Mouse (Mus musculus) hindbrain, postnatal 0 days (tissue): ENCODE measurements around the gene Zfp511. TPM values are rescaled to one million over a fixed set of nuclear protein-coding genes. Genes with fewer than 3 reads are reported as not detected.
A peak's percentile ranks its signal among the peaks of the same experiment; 100 is the strongest.

ENCODE experiments used
- ATAC-seq: fragments of 200-750 bp; cut with Nextera tagmentation; 2 replicates; pipeline ENCODE4 v1.8.0; 2017; ENCODE audit warnings: mild to moderate bottlenecking, moderate TSS enrichment, moderate library complexity
- DNase-seq: peaks from one replicate; pipeline ENCODE4 v3.0.0-alpha.2; 2015; ENCODE audit warnings: low spot score
- H3K27ac ChIP-seq: fragments of 300-500 bp; sonication (generic); 2 replicates; pipeline ENCODE4 v1.5.1; 2014; ENCODE audit warnings: mild to moderate bottlenecking
- H3K27me3 ChIP-seq: fragments of 300-500 bp; sonication (generic); 2 replicates; pipeline ENCODE4 v1.6.1; 2014; ENCODE audit warnings: low read length, mixed read lengths; ENCODE audit not compliant: insufficient read depth
- H3K36me3 ChIP-seq: fragments of 300-500 bp; sonication (generic); 2 replicates; pipeline ENCODE4 v1.6.1; 2014; ENCODE audit warnings: low read length, mixed read lengths; ENCODE audit not compliant: insufficient read depth
- H3K4me1 ChIP-seq: fragments of 300-500 bp; sonication (generic); 2 replicates; pipeline ENCODE4 v1.6.1; 2014; ENCODE audit warnings: antibody characterized with exemption, low read length, mixed read lengths; ENCODE audit not compliant: insufficient read depth
- H3K4me2 ChIP-seq: fragments of 300-500 bp; sonication (generic); 2 replicates; pipeline ENCODE4 v1.6.1; 2014; ENCODE audit warnings: low read depth, mild to moderate bottlenecking, low read length, moderate library complexity, mixed read lengths
- H3K4me3 ChIP-seq: fragments of 300-500 bp; sonication (generic); 2 replicates; pipeline ENCODE4 v1.5.1; 2014; ENCODE audit warnings: low read length
- H3K9ac ChIP-seq: fragments of 300-500 bp; sonication (generic); replicated peaks from 2 replicates; pipeline ENCODE4 v1.6.1; 2014; ENCODE audit warnings: mild to moderate bottlenecking, low read length, moderate library complexity, mixed read lengths
- H3K9me3 ChIP-seq: fragments of 300-500 bp; sonication (generic); 2 replicates; pipeline ENCODE4 v1.6.1; 2016; ENCODE audit warnings: low read length, mixed read lengths
- CTCF ChIP-seq: IDR thresholded peaks from 2 replicates; pipeline ENCODE4 v1.5.1; 2016; ENCODE audit warnings: antibody characterized with exemption, control low read depth, low read depth
- WGBS: fragments of 180-500 bp; shearing (Covaris S2); extraction: QIAGEN DNeasy Blood & Tissue Kit; methylation state at CpG from one replicate; pipeline ENCODE4 v1.1.7; 2014; 5-methylcytosine and 5-hydroxymethylcytosine counted together
- polyA plus RNA-seq: library from polyadenylated mRNA; unstranded; fragments of >200 nt; fragmentation: Nextera tagmentation; extraction: Ambion mirVana; gene quantifications from 2 replicates; pipeline ENCODE4 v1.2.1, GENCODE M21; 2015
- total RNA-seq: library from RNA; depleted of rRNA; stranded (reverse); fragments of >200 nt; gene quantifications from 2 replicates; pipeline ENCODE4 v1.2.3, GENCODE M21; 2014

Gene Zfp511
- total and polyA plus RNA-seq, 2 experiments from 2014 or later: 23.3 to 63.9 TPM

DNA sequence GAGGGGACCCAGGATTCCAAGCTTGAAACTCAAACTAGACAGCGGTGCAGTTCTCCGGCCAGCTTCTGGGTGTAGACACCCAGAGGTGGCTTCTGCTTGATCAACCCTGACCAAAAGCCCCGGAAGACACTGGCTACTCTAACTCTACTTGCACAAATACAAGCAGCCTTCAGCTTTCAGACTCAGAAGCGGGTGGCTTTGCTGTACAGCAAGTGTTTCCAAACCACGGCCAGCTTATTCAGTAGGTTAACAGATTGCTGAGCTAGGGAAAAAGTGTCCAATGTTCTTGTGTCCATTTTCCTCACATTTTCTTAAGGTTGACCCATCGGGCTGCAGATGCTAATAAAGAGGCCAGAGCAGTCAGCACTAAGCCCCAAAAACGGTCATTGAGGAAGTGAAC, 22.3 kb downstream of the Zfp511 start:
- WGBS: 8% methylated on average over 7 of the region's 7 CpGs

DNA sequence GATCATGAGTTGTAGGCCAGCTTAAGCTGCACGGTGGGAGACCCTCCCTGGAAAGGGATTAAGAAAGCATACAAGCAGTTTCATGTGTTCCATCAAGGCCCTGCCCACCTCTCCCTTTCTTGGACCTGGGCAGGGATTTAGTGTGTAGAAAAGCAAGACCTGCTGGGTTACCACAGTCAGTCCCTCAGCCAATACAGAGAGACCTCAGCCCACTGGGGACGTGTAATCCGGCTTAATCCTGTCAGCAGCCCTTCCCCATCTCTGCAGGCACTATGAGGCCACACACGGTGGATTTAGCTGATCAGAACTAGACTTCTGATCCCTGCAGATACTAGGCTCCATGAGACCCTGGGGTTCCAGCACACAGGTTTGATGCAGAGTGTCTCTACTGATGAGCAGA, 23.4 kb downstream of the Zfp511 start:
- ATAC-seq (no peak), DNase-seq (no peak)
- no peaks in the 10 kb centered on the region for H3K9me3 ChIP-seq
- H3K4me2 ChIP-seq: no peak overlapping the region
- no peak overlapping the region for H3K4me3 ChIP-seq
- H3K27me3 ChIP-seq: peaks cover 6% of the 10 kb centered on the region; the same call in 1 of the 2 replicates
- H3K4me1 ChIP-seq: 0 out of 2 replicates have a peak, but pooled peaks cover 6% of the 10 kb centered on the region
- no peak for TF ChIP-seq CTCF
- H3K36me3 ChIP-seq: no peaks in the 10 kb centered on the region
- no peak overlapping the region for H3K27ac ChIP-seq
- H3K9ac ChIP-seq: no peak overlapping the region
- WGBS: 38% methylated on average over 4 of the region's 4 CpGs

More for the DNA sequence above, 22.3 kb downstream of the Zfp511 start:
- Histone ChIP-seq H3K9me3 (no peaks in the 10 kb centered on the region), H3K27ac (peak overlapping the region; percentile 60; the same call in 1 of the 2 replicates), H3K27me3 (peaks cover 6% of the 10 kb centered on the region; the same call in 1 of the 2 replicates), H3K4me3 (peak overlapping the region; percentile 49), H3K36me3 (no peaks in the 10 kb centered on the region), H3K4me2 (peak overlapping the region; percentile 72), H3K4me1 (0 out of 2 replicates have a peak, but pooled peaks cover 6% of the 10 kb centered on the region), H3K9ac (peak overlapping the region; percentile 66)
- DNase-seq (peak; percentile 28), ATAC-seq (no peak)
- no peak for TF ChIP-seq CTCF

DNA sequence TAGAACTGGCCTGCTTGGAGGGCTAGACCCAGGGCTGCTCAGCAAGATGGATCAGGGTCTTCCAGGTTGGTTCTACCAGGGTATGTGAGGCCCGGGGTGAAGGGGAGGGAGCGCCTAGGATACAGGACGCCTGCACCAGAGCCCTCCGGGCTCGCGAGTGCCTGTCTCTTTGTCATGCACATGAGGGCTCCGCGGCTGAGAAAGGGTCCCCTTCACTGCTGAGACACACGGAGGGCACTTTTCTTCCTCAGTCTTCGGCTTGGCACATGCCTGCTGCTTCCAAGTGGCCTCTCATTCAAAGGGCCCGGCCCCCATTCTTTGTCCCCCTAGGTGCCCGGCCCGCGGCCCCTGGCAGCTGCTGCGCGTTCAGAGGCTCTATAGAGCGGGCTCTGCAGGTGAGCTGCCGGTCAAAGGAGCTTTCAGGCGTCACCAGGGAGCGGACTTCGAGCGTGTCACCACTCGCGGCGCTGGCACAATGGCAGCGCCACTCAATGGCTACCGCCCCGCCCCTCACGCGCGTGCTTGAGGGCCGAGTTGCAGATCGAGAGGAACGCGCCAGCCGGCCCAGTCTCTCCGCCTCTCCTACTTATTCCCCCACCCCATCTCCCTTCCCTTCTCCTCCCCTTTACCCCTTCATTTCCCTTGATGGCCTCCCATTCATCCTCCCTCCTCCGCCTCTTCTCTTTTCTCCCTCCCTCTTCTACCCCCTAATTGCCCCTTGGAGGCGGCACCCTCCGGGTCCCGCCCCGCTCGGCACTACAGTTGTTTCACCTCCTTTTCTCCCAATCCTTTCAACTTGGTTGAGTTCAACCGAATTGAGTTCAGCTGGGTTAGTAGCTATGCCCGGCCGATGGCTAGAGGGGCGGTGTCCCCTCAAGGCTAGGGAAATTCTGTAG, 25.0 kb downstream of the Zfp511 start:
- Histone ChIP-seq H3K4me1 (0 out of 2 replicates have a peak, but pooled peaks cover 6% of the 10 kb centered on the region), H3K4me2 (peak overlapping the region; percentile 78), H3K9me3 (no peaks in the 10 kb centered on the region), H3K9ac (peak overlapping the region; percentile 40; the same call in 1 of the 2 replicates), H3K4me3 (peak overlapping the region; percentile 37), H3K27ac (peak overlapping the region; percentile 56), H3K27me3 (peaks cover 5% of the 10 kb centered on the region; the same call in 1 of the 2 replicates), H3K36me3 (no peaks in the 10 kb centered on the region)
- ATAC-seq (peak; percentile 30), DNase-seq (peak; percentile 84)
- TF ChIP-seq CTCF: no peak
- WGBS: 2% methylated on average over 47 of the region's 47 CpGs

DNA sequence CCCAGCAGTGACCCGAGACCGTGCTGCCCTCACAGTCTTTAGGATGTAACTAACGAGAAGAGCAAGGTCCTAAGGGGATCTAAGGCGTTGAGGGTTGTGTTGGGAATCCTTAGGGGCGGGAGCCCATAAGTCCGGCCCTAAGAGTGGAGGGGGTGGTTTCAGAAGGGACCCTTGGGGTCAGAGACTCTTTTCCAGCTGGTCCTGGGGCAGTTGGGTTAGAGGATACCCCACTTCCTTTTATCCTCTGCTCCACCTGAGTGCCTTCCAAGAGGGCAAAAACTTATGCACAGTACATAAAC, 25.6 kb downstream of the Zfp511 start:
- Histone ChIP-seq H3K27ac (no peak overlapping the region), H3K4me3 (peak overlapping the region; percentile 37), H3K27me3 (no peaks in the 10 kb centered on the region; the same call in 1 of the 2 replicates), H3K9ac (peak overlapping the region; percentile 40; the same call in 1 of the 2 replicates), H3K9me3 (no peaks in the 10 kb centered on the region), H3K4me2 (peak overlapping the region; percentile 78), H3K36me3 (no peaks in the 10 kb centered on the region), H3K4me1 (0 out of 2 replicates have a peak, but pooled peaks cover 6% of the 10 kb centered on the region)
- DNase-seq (no peak), ATAC-seq (no peak)
- no peak for TF ChIP-seq CTCF
- WGBS: 1% methylated on average over 6 of the region's 6 CpGs

DNA sequence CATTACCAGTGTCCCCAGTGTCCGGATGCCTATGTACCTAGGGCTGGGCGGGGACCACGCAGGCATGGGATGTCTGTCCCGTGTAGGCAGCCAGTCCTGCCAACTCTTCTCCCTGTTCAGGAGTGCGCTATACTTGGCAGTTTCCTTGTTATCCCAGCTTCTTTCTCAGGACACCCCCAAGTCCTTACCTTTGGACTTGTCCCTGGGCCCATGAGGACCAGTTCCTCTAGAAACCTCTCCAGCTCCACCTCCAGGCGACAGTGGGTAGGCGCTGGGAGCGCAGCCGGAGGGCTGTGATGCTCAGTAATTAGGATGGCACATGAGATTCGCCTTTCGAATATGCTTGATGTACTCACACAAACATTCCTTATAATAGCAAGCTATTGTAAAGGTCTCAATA, 26.1 kb downstream of the Zfp511 start:
- ATAC-seq: no peak; the same call in 1 of the 2 replicates
- H3K4me2 ChIP-seq: no peak overlapping the region

DNA sequence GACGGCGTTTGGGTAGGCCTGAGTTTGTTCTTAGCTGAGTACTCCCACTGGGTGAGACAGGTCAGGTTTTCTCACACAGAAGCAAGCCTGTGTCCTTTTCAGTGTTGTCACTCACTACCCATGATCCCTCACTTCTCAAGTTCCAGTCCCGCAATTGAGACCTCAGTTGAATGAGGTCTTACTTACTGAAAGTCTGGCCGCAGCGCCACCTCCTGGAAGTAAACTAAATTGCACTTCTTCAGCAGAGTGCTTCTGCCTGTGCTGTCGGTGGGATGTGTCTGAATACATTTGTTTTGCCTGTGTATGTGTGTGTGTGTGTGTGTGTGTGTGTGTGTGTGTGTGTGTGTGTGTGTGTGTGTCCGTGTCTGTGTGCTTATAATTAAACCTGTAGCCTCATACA, 26.9 kb downstream of the Zfp511 start:
- whole genome bisulfite sequencing: 18% methylated on average over 7 of the region's 7 CpGs
- Histone ChIP-seq H3K4me3 (no peak overlapping the region), H3K9me3 (no peaks in the 10 kb centered on the region), H3K27me3 (no peaks in the 10 kb centered on the region; the same call in 1 of the 2 replicates), H3K4me2 (no peak overlapping the region), H3K4me1 (0 out of 2 replicates have a peak, but pooled peaks cover 6% of the 10 kb centered on the region), H3K9ac (no peak overlapping the region), H3K36me3 (no peaks in the 10 kb centered on the region), H3K27ac (no peak overlapping the region)
- ATAC-seq (peak; percentile 53; the same call in 1 of the 2 replicates), DNase-seq (peak; percentile 91)
- TF ChIP-seq CTCF: peak; percentile 91

More for the DNA sequence above, 26.1 kb downstream of the Zfp511 start:
- Histone ChIP-seq H3K9me3 (no peaks in the 10 kb centered on the region), H3K4me3 (no peak overlapping the region), H3K27ac (no peak overlapping the region), H3K27me3 (no peaks in the 10 kb centered on the region; the same call in 1 of the 2 replicates), H3K36me3 (no peaks in the 10 kb centered on the region), H3K9ac (no peak overlapping the region), H3K4me1 (0 out of 2 replicates have a peak, but pooled peaks cover 6% of the 10 kb centered on the region)
- 17% methylated on average over 11 of the region's 11 CpGs for WGBS
- peak; percentile 59 for TF ChIP-seq CTCF
- DNase-seq: peak; percentile 47

DNA sequence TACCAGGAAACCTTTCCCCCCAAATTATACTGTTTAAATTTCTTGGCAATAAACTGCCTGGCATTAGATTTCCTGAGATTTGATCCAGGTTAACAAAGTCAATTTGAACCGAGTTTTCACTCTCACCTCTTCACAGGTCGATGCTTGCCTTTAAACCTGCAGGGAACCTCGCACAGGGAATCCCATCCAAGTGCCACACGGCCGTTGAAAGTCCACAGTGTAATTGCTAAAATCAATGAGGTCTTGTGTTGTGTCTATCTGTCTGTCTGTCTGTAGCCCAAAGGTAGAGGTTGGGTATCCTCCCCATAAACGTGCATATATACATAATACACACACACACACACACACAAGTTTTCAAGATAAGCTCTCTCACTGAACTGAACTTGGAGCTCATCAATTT, 31.2 kb downstream of the Zfp511 start:
- Histone ChIP-seq H3K36me3 (peaks cover 7% of the 10 kb centered on the region; the same call in 1 of the 2 replicates), H3K27me3 (no peaks in the 10 kb centered on the region), H3K4me1 (no peaks in the 10 kb centered on the region), H3K9ac (no peak overlapping the region), H3K4me3 (no peak overlapping the region), H3K4me2 (no peak overlapping the region), H3K27ac (no peak overlapping the region), H3K9me3 (no peaks in the 10 kb centered on the region)
- TF ChIP-seq CTCF: no peak
- 68% methylated on average over 6 of the region's 6 CpGs for WGBS
- ATAC-seq (no peak), DNase-seq (no peak)
